Mouse (Mus musculus) liver, embryonic 14.5 days (tissue): ENCODE measurements at regions not wholly inside any gene's neighbourhood (a gene's known extent, or its start where the extent isn't known, plus 50 kb on each side); places are given as distances from the start of the nearest gene placed in this dataset.

ENCODE experiments used
- CTCF ChIP-seq: IDR thresholded peaks from 2 replicates; pipeline ENCODE4 v1.5.1; 2016; ENCODE audit warnings: antibody characterized with exemption, low read depth, control low read depth
- EP300 ChIP-seq: IDR thresholded peaks from 2 replicates; pipeline ENCODE4 v1.6.1; 2016; ENCODE audit warnings: antibody characterized with exemption, low read depth

DNA sequence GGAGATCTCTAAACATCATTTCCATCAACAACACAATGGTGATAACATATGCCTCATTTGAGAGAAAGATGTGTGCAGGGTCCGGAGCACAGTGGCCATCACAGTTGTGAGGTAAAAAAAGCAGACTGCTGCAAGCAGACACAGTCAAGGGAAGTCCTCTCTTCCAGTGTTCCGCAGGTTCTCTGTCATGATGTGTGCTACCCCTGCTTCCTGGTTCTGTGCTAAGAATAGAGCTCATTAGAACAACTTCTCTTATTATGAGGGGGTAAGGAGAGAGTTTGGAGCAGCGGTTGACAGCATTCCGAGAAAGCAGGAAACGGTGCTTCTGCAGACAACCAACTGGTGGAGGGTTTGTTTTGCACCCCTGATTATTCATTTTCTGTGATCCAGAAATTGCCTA is 229.7 kb downstream of the Kif20b start:
- TF ChIP-seq CTCF (no peak), EP300 (no peak)
